Mouse (Mus musculus) Patski (cell line): ENCODE measurements at regions not wholly inside any gene's neighbourhood (a gene's known extent, or its start where the extent isn't known, plus 50 kb on each side); places are given as distances from the start of the nearest gene placed in this dataset.
A peak's percentile ranks its signal among the peaks of the same experiment; 100 is the strongest.

Experiments used
- ATAC-seq: fragments of 100-300 bp; one replicate; pipeline ENCODE4 v1.8.0; 2021
- CTCF ChIA-PET: fragments of 350-600 bp; sonication (Branson Sonifier 250); formaldehyde crosslinking; loops from one replicate; lab custom pipeline; 2022; ENCODE audit warnings: inconsistent platforms; lab: Charles Lee
- POLR2A ChIA-PET: fragments of 350-600 bp; sonication (Branson Sonifier 250); formaldehyde crosslinking; loops from one replicate; lab custom pipeline; 2022; ENCODE audit warnings: antibody characterized with exemption, inconsistent platforms; lab: Charles Lee
- DNase-seq: peaks from one replicate; pipeline ENCODE4 v3.0.0-alpha.2; 2011; ENCODE audit warnings: low read depth, low spot score
- H3K27me3 ChIP-seq: fragments of 371-371 bp; one replicate; pipeline ENCODE4 v1.5.1; 2021
- CTCF ChIP-seq: fragments of 100-300 bp; IDR thresholded peaks from one replicate; pipeline ENCODE4 v1.5.1; 2021
- in situ Hi-C: fragments of 300-500 bp; cut with MboI; formaldehyde crosslinking; loops from 3 replicates; pipeline ENCODE4 v1.11.1; 2018; ENCODE audit warnings: low pct_unique_long_range_greater_than_20kb, mixed read lengths

- in situ Hi-C loops: loop anchor here (10.0 kb wide), 2 partner anchors 136 to 154 kb away; partner anchors contain the start of gene Mafb
- no peaks in the 10 kb centered on the region for H3K27me3 ChIP-seq
- POLR2A ChIA-PET: no interaction called here
- ATAC-seq: no peak
- DNase-seq: no peak
- TF ChIP-seq CTCF: no peak
- CTCF ChIA-PET: no interaction called here
These were observed 105.5 kb downstream of the Gm826 start for GRCm38 (mm10) chr2:160228331-160229035.

- H3K27me3 ChIP-seq: no peaks in the 10 kb centered on the region
- DNase-seq: peak; percentile 83
- TF ChIP-seq CTCF: no peak
- CTCF ChIA-PET: interaction anchor here (1.2 to 1.5 kb wide), 3 partner anchors 11 to 142 kb away, joined by 3 to 5 read pairs (median 3); no protein-coding TSS in a partner anchor
- in situ Hi-C loops: loop anchor here (10.0 kb wide), 2 partner anchors 139 to 151 kb away; partner anchors contain the start of gene Mafb
- POLR2A ChIA-PET: no interaction called here
- peak; percentile 92 for ATAC-seq
These were observed 108.5 kb downstream of the Gm826 start for GRCm38 (mm10) chr2:160225450-160225849.

DNA sequence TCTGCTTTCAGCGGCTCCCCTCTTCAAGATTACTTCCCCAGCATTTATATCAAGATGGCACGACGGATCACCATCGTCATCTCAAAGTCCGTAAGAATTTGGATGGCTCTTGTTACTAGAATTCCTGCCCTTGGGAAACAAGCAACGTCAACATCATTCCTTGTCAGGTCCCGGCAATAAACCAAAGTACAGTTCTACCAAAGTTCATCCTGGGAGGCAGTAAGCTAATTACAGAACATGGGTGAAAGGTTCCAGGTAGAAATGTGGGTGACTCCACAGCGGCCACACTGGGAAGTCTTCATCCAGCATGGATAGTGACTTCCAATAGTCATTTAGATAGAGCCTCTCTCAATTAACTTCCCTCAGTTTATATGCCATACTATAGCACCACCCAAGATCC lies 110.6 kb downstream of the Gm826 start:
- TF ChIP-seq CTCF: no peak
- H3K27me3 ChIP-seq: no peaks in the 10 kb centered on the region
- in situ Hi-C loops: loop anchor here (10.0 kb wide), 2 partner anchors 141 to 149 kb away; partner anchors contain the start of gene Mafb
- ChIA-PET CTCF (no interaction called here), POLR2A (no interaction called here)
- no peak for ATAC-seq
- no peak for DNase-seq

- in situ Hi-C loops: loop anchor here (10.0 kb wide), 2 partner anchors 143 to 147 kb away; partner anchors contain the start of gene Mafb
- POLR2A ChIA-PET: no interaction called here
- no peaks in the 10 kb centered on the region for H3K27me3 ChIP-seq
- no peak for DNase-seq
- ATAC-seq: no peak
- CTCF ChIA-PET: no interaction called here
- no peak for TF ChIP-seq CTCF
These were observed 112.2 kb downstream of the Gm826 start for GRCm38 (mm10) chr2:160221772-160222171.

DNA sequence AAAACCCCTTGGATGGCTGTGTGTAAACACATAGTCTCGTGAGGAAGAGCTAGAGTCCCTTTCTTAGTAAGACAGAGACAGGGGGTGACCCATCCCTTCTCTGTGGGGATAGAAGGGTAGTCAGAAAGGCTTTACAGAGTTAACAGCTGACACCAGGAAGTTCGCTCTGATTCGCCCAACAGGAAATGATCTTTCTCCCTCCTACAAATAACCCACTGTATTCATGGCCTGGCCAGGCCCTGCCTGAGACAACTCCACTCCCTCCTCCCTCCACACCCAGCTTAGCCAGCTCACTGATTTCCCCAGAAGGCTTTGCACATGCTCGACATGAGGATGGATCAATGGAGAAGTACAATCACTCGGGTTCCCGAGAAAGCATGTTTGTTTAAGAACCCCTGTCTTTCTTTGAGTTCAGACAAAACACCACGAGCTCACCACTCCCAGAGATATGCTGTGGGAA lies 113.4 kb downstream of the Gm826 start:
- in situ Hi-C loops: loop anchor here (10.0 kb wide), 2 partner anchors 144 to 146 kb away; partner anchors contain the start of gene Mafb
- TF ChIP-seq CTCF: no peak

DNA sequence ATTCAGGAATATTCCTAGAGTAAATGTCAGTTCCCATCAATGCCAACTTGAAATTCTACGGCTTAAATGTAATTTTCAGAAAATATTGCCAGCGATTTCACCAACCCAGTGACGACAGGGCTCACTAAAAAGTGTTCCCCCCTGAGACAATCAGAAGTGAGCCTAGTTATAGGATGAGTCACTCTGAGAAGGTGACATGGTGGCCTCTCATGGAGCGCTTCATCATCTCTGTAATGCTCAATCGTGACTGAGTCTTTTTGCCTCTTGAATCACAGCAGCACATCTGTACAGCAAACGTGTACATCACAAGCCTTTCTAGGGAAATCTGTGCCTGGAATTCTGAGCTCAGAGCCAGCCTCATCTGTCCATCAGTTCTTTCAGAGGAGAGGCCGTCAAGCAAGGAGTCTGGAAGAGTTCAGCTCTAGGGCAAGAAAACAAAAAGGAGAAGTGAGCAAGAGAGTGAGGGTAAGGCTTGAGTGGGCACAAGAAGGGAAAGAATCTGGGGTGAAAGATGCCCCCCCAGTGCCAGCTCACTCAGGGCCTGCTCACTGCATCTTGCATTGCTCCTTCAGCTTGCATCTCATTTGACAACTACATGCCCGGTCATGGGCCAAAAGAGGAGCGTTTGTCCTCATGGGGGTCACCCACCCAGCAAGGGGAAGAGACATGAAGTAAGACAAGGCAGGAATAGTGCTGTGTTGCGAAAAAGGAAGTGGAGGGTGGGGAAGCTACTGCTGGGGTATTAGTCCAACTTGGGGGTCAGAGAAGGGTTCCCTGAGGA lies 119.7 kb downstream of the Gm826 start:
- ATAC-seq: peak; percentile 75
- H3K27me3 ChIP-seq: no peaks in the 10 kb centered on the region
- no peak for TF ChIP-seq CTCF
- in situ Hi-C loops: no loop called here
- CTCF ChIA-PET: interaction anchor here (1.2 kb wide), 1 partner anchor 10 kb away, joined by 5 read pairs; no protein-coding TSS in a partner anchor
- no peak for DNase-seq
- POLR2A ChIA-PET: interaction anchor here (0.6 kb wide), 1 partner anchor 45 kb away, joined by 11 read pairs; no protein-coding TSS in a partner anchor

More for the DNA sequence above, 113.4 kb downstream of the Gm826 start:
- ATAC-seq (no peak), DNase-seq (no peak)
- CTCF ChIA-PET: interaction anchor here (1.0 kb wide), 1 partner anchor 27 kb away, joined by 3 read pairs; no protein-coding TSS in a partner anchor
- no peaks in the 10 kb centered on the region for H3K27me3 ChIP-seq
- POLR2A ChIA-PET: no interaction called here

DNA sequence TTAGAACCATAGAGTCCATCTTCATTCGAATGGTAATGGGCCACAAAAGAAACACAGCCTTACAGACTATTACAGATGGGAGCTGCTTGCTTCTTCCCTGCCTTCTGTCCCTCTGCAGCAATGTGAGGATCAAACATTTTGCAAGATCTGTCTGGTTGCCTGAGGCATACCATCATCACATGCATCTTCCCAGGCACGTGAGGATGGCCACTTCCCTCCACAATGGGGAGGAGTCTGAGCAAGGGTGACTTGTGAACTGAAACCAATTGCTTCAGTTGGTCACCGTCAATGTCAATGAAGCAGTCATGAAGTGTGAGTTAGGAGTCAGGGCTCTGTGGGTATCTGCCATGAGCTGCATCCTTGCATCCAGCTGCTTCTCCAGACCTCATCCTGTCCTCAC lies 123.5 kb downstream of the Gm826 start:
- no peak for TF ChIP-seq CTCF
- H3K27me3 ChIP-seq: no peaks in the 10 kb centered on the region
- ChIA-PET CTCF (no interaction called here), POLR2A (no interaction called here)
- no peak for ATAC-seq
- no peak for DNase-seq
- in situ Hi-C loops: no loop called here

- no peak for ATAC-seq
- TF ChIP-seq CTCF: no peak
- POLR2A ChIA-PET: no interaction called here
- no peaks in the 10 kb centered on the region for H3K27me3 ChIP-seq
- in situ Hi-C loops: no loop called here
- CTCF ChIA-PET: no interaction called here
- DNase-seq: no peak
These were observed 124.2 kb downstream of the Gm826 start for GRCm38 (mm10) chr2:160209589-160210264.

DNA sequence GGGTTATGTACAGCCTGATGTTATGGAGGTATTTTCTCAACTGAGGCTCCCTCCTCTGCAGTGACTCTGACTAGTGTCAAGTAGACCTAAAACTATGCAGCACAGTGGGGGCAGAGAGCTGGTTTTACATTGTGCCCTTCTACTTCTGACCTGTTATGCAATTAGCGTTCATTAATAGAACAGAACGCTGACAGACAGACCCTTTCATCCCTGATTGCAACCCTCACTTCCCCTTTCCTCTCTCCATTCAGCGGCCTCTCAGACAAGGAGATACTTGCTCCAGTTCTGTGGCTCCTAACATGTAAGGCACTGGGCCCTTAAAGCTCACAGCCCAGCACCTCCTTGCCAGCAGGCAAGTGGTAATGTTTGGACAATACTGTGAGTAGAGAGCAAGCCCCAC lies 125.7 kb downstream of the Gm826 start:
- ChIA-PET CTCF (no interaction called here), POLR2A (no interaction called here)
- H3K27me3 ChIP-seq: no peaks in the 10 kb centered on the region
- in situ Hi-C loops: no loop called here
- no peak for TF ChIP-seq CTCF
- ATAC-seq (no peak), DNase-seq (no peak)

GRCm38 (mm10) chr2:160207226-160207625 lies 126.7 kb downstream of the Gm826 start:
- in situ Hi-C loops: no loop called here
- H3K27me3 ChIP-seq: no peaks in the 10 kb centered on the region
- DNase-seq: no peak
- ChIA-PET POLR2A (no interaction called here), CTCF (interaction anchor here (1.2 kb wide), 2 partner anchors 10 to 13 kb away, joined by 3 to 7 read pairs; no protein-coding TSS in a partner anchor)
- ATAC-seq: no peak
- no peak for TF ChIP-seq CTCF
